Mouse (Mus musculus) common myeloid progenitor, adult 5-6 weeks (primary cell): ENCODE results near the gene Gm17402. TPM values are rescaled to one million over a fixed set of nuclear protein-coding genes. Genes with fewer than 3 reads are reported as not detected.

Experiments used
- ATAC-seq: replicated peaks from 2 replicates; pipeline ENCODE4 v1.8.0; 2016; ENCODE audit warnings: low read depth, mild to moderate bottlenecking, moderate TSS enrichment, inconsistent platforms; ENCODE audit not compliant: poor library complexity, severe bottlenecking
- total RNA-seq: library from RNA; stranded (forward); fragments of 200-1000, 187-1606 nt; gene quantifications from 2 replicates; pipeline ENCODE4 v1.2.3, GENCODE M21; 2017

Gene Gm17402
- total RNA-seq = not detected in 2 replicates

GRCm38 (mm10) chr3:67375063-67375462 lies at the start of gene Gm17402:
TSS of gene Gm17402 (minus strand) at chr3:67375163.
- ATAC-seq = no peak

- no peak for ATAC-seq
Measured at GRCm38 (mm10) chr3:67378215-67378614, 3.3 kb upstream of the Gm17402 start.

- no peak for ATAC-seq
Measured at GRCm38 (mm10) chr3:67374360-67374778, 594 bp downstream of the Gm17402 start.

GRCm38 (mm10) chr3:67373872-67374271 lies 1.1 kb downstream of the Gm17402 start, which contains the start of gene Mlf1:
TSS of gene Mlf1 (plus strand) at chr3:67374097.
- ATAC-seq = peak; percentile 98

GRCm38 (mm10) chr3:67372781-67373180 lies 2.2 kb downstream of the Gm17402 start:
- ATAC-seq = no peak

- no peak for ATAC-seq
Measured at GRCm38 (mm10) chr3:67372194-67372593, 2.8 kb downstream of the Gm17402 start.

GRCm38 (mm10) chr3:67369407-67370079 lies 5.4 kb downstream of the Gm17402 start:
- ATAC-seq = 0 out of 2 replicates have a peak, but pooled peaks have one; percentile 36

- no peak for ATAC-seq
Measured at GRCm38 (mm10) chr3:67367481-67367880, 7.5 kb downstream of the Gm17402 start.

GRCm38 (mm10) chr3:67366087-67366892 lies 8.7 kb downstream of the Gm17402 start:
- ATAC-seq = no peak

GRCm38 (mm10) chr3:67358376-67358775 lies 16.6 kb downstream of the Gm17402 start:
- no peak for ATAC-seq

GRCm38 (mm10) chr3:67352763-67353149 lies 22.2 kb downstream of the Gm17402 start:
- no peak for ATAC-seq

- peak; percentile 84 for ATAC-seq
Measured at GRCm38 (mm10) chr3:67352128-67352762, 22.7 kb downstream of the Gm17402 start.

GRCm38 (mm10) chr3:67351406-67352127 lies 23.4 kb downstream of the Gm17402 start:
- ATAC-seq = no peak

GRCm38 (mm10) chr3:67346674-67347073 lies 28.3 kb downstream of the Gm17402 start:
- no peak for ATAC-seq

GRCm38 (mm10) chr3:67344599-67344998 lies 30.4 kb downstream of the Gm17402 start:
- peak; percentile 93 for ATAC-seq

- no peak for ATAC-seq
Measured at GRCm38 (mm10) chr3:67343004-67343662, 31.8 kb downstream of the Gm17402 start.

- ATAC-seq = no peak
Measured at GRCm38 (mm10) chr3:67340921-67341320, 34.0 kb downstream of the Gm17402 start.

- 0 out of 2 replicates have a peak, but pooled peaks have one; percentile 36 for ATAC-seq
Measured at GRCm38 (mm10) chr3:67339558-67339957, 35.4 kb downstream of the Gm17402 start.

GRCm38 (mm10) chr3:67322422-67322821 lies 52.5 kb downstream of the Gm17402 start:
- no peak for ATAC-seq
